Mouse (Mus musculus) heart, adult 2 months (tissue): ENCODE measurements around the gene Nfia.

Source experiments
- CTCF ChIP-seq: fragments of 200-600 bp; IDR thresholded peaks from 2 replicates; pipeline ENCODE4 v1.8.1; 2022; ENCODE audit warnings: antibody characterized with exemption, mild to moderate bottlenecking, moderate library complexity
- EP300 ChIP-seq: fragments of 200-500 bp; IDR thresholded peaks from 2 replicates; pipeline ENCODE4 v1.6.1; 2011; ENCODE audit warnings: low read depth, low read length, control low read depth; ENCODE audit not compliant: insufficient read depth
- POLR2A ChIP-seq: fragments of 200-500 bp; IDR thresholded peaks from 2 replicates; pipeline ENCODE4 v1.6.1; 2011; ENCODE audit warnings: mild to moderate bottlenecking, low read depth, low read length, control low read depth; ENCODE audit not compliant: insufficient read depth

GRCm38 (mm10) chr4:98107936-98108675, 335.6 kb downstream of the Nfia start:
- no peak for TF ChIP-seq POLR2A
- no peak for TF ChIP-seq CTCF
- no peak for TF ChIP-seq EP300
